Mouse (Mus musculus): ENCODE results near the gene Iqgap1. TPM values are rescaled to one million over a fixed set of nuclear protein-coding genes. Genes with fewer than 3 reads are reported as not detected.
A peak's percentile ranks its signal among the peaks of the same experiment; 100 is the strongest.

The Iqgap1 gene
- 103 TPM for polyA plus RNA-seq (2021)

DNA sequence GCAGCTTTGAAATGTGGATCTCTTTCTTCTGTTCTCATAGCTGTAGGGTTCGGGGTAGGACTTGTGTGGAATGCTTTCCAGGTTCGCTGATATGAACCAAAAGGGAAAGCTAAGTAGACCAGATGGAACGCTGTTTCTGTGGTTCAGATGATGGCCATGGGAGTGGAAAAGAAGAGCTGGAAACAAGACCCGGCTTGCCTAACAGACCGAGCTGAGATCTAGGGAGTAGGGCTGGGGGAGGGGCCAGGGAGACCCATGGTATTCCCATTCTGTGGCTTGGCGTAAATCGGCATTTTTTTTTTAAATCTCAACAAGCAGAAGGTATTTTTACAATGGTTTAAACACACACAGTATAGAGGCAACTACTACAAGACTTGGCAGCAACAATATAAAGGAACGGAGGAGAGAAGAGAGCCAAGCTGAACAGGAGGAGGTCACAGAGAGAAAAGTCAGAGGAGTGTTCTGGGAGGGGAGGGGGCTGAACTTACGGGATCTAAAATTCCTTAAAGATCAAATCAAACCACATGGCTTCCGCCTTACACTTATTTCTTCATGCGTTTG lies at the start of gene Iqgap1:
TSS of gene Iqgap1 (minus strand) at position 132 of the 561 bp plus-strand sequence.
- in situ Hi-C loops (cut with MboI; ENCODE audit: low pct_unique_long_range_greater_than_20kb): loop anchor here (25.0 kb wide), 1 partner anchor 439 kb away; the partner anchor contains the start of gene Fes
- TF ChIP-seq CTCF (IDR thresholded peaks at IDR 0.05): no peak
- DNase-seq (ENCODE audit: low read depth, low spot score) (no peak), ATAC-seq (no peak)
- ChIA-PET POLR2A (interaction anchor here (0.7 kb wide), 1 partner anchor 100 kb away, joined by 3 read pairs; no protein-coding TSS in a partner anchor), CTCF (interaction anchor here (1.1 kb wide), 1 partner anchor 45 kb away, joined by 3 read pairs; no protein-coding TSS in a partner anchor)
- H3K27me3 ChIP-seq: no peaks in the 10 kb centered on the region

DNA sequence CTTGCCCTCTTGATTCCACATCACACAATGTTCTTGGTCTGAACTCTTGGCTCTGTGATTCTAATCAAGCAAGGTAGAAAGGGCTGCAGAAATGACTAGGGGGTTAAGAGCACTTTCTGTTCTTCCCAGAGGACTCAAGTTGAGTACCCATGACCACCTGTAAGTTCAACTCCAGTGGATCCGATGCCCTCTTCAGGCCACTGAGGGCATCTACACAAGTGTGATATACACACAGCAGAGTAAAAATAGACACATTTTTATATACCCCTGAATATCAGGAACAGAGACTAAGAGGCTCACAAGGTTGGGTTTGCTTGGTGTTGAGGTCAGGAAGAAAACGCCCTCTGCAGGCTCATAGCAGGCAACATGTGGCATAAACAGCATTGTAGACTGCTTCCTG lies 47.9 kb upstream of the Iqgap1 start:
- CTCF ChIA-PET: no interaction called here
- TF ChIP-seq CTCF (IDR thresholded peaks at IDR 0.05): no peak
- POLR2A ChIA-PET: no interaction called here
- H3K27me3 ChIP-seq: no peaks in the 10 kb centered on the region
- ATAC-seq (no peak), DNase-seq (ENCODE audit: low read depth, low spot score) (no peak)
- in situ Hi-C loops (cut with MboI; ENCODE audit: low pct_unique_long_range_greater_than_20kb): no loop called here

DNA sequence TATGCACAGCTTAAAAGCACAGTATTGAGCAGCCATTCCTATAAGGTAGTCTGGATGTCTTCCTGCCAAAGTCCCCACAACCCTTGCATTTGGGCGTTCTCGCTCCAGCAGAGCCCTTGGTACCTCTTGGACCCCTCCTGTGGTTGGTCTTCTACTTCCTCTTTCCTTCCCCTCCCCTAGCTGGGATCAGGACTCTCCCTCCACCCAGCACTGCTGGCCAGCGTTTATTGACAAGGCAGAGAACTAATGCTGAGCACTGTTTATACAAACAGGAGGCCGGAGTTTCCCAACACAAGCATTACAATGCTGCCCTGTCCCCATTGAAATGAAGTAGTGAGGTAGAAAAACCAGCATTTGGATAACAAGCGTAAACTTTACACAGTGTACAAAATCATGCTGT lies 47.3 kb upstream of the Iqgap1 start:
- POLR2A ChIA-PET: no interaction called here
- no peaks in the 10 kb centered on the region for H3K27me3 ChIP-seq
- in situ Hi-C loops (cut with MboI; ENCODE audit: low pct_unique_long_range_greater_than_20kb): no loop called here
- CTCF ChIA-PET: no interaction called here
- no peak for TF ChIP-seq CTCF (IDR thresholded peaks at IDR 0.05)
- DNase-seq (ENCODE audit: low read depth, low spot score): no peak
- ATAC-seq: no peak

DNA sequence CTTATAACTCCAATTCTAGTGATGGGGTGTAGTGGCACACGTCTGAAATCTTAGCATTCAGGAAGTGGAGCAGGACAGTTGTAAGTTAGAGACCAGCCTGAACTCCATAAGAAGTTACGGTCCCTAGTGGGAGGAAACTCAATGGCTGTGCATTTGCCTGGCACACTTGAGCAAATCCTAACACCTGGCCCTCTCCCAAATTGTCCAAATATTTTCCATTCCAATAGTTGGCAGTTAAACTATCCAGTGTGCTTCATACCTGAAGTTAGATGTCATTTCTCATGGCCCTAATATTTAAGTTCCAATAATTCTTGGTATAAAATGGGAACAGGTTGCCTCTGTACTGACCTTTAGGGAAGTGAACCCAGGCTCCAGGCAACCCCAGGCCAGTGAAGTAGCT lies 42.9 kb upstream of the Iqgap1 start:
- no peaks in the 10 kb centered on the region for H3K27me3 ChIP-seq
- TF ChIP-seq CTCF (IDR thresholded peaks at IDR 0.05): no peak
- in situ Hi-C loops (cut with MboI; ENCODE audit: low pct_unique_long_range_greater_than_20kb): no loop called here
- ATAC-seq: no peak
- POLR2A ChIA-PET: interaction anchor here (0.7 to 0.9 kb wide), 2 partner anchors 19 to 175 kb away, joined by 3 read pairs; no protein-coding TSS in a partner anchor
- DNase-seq (ENCODE audit: low read depth, low spot score): no peak
- CTCF ChIA-PET: no interaction called here

DNA sequence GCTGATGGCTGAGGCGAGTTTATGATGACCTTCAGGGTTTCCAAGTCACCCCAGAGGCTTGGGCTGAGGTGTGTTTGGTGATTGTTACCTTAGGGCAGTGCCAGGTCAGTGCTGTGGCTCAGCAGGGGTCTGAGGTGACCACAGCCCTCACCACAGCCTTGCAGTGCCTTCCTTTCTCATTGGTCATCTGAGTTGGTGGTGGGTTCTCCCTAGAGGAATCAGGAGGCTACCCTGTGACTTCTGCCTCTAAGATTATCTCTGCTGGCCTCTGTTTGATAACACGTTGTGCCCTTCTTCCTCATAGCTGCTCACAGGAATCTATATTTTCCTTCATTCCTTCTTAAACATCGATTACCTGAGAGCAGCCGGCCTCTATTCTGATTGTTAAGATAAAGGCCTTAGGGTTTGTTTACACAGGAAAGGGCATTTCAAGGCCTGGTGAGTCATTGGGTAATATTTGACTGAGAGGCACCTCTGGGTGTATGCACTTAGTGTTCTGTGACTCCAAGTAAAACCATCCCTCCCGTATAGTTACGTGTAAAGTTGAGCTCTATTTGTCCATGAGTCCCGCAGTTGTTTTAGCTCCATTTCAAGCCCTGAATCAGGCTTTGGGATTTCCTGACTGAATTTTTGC lies 40.9 kb upstream of the Iqgap1 start:
- in situ Hi-C loops (cut with MboI; ENCODE audit: low pct_unique_long_range_greater_than_20kb): no loop called here
- no peaks in the 10 kb centered on the region for H3K27me3 ChIP-seq
- no peak for TF ChIP-seq CTCF (IDR thresholded peaks at IDR 0.05)
- ATAC-seq (peak; percentile 80), DNase-seq (ENCODE audit: low read depth, low spot score) (peak; percentile 80)
- POLR2A ChIA-PET: no interaction called here
- CTCF ChIA-PET: no interaction called here

DNA sequence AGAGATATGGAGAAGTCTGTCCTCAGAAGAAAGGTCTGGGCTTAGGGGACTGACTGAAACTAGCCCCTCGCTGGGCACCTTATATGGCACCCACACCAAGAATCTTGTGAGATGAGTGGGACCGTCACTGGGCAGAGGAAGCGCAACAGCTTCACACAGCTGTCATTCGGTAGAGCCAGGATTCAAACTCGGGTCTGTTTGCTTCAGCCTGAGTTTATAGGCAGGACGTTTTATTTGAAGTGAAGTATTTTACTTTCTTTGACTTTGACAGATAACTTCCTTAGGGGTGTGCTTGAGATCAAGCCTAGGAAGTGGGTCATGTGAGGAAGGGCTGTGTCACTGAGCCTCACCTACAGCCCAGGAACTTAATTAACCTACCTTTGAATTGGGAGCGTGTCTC lies 39.7 kb upstream of the Iqgap1 start:
- in situ Hi-C loops (cut with MboI; ENCODE audit: low pct_unique_long_range_greater_than_20kb): no loop called here
- ChIA-PET POLR2A (no interaction called here), CTCF (no interaction called here)
- H3K27me3 ChIP-seq: no peaks in the 10 kb centered on the region
- TF ChIP-seq CTCF (IDR thresholded peaks at IDR 0.05): no peak
- ATAC-seq (no peak), DNase-seq (ENCODE audit: low read depth, low spot score) (no peak)

DNA sequence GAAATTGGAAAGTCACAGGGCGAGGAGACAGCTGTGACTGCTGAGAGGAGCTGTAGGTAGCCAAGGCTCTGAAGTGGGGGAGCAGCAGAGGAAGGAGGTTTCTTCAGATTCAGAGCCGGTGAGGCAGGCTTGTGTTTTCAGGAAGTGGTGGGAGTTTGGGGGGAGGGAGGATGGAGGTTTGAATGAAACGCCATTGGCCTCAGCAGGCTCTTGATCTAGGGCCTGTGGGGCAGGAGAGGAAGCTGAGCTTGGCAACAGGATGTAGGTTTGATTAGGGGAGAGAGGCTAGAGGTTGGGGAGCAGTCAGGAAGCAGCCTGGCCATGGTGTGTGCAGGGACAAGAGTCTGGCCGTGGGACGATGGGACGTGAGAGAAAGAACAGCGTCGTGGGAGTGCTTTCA lies 39.1 kb upstream of the Iqgap1 start:
- in situ Hi-C loops (cut with MboI; ENCODE audit: low pct_unique_long_range_greater_than_20kb): no loop called here
- ChIA-PET POLR2A (no interaction called here), CTCF (no interaction called here)
- H3K27me3 ChIP-seq: no peaks in the 10 kb centered on the region
- TF ChIP-seq CTCF (IDR thresholded peaks at IDR 0.05): no peak
- no peak for DNase-seq (ENCODE audit: low read depth, low spot score)
- ATAC-seq: no peak

DNA sequence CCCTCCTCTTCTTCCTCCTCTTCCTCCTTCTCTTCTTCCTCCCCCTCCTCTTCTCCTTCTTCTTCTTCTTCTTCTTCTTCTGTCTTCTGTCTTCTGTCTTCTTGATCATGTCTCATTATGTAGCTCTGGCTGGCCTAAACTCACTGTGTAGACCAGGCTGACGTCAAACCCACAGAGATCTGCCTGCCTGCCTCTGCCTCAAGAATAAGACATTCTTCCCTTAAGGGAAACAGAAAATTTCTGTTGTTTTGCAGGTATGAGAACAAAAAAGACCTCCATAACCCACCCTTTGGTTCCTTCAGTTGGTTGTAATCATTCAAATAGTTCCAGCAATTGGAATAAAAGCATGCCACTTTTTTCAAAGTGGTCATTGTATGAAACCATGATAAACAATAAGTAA lies 38.4 kb upstream of the Iqgap1 start:
- ATAC-seq (no peak), DNase-seq (ENCODE audit: low read depth, low spot score) (no peak)
- in situ Hi-C loops (cut with MboI; ENCODE audit: low pct_unique_long_range_greater_than_20kb): no loop called here
- no peaks in the 10 kb centered on the region for H3K27me3 ChIP-seq
- ChIA-PET POLR2A (interaction anchor here (0.7 kb wide), 1 partner anchor 1170 kb away, joined by 11 read pairs; no protein-coding TSS in a partner anchor), CTCF (no interaction called here)
- no peak for TF ChIP-seq CTCF (IDR thresholded peaks at IDR 0.05)

DNA sequence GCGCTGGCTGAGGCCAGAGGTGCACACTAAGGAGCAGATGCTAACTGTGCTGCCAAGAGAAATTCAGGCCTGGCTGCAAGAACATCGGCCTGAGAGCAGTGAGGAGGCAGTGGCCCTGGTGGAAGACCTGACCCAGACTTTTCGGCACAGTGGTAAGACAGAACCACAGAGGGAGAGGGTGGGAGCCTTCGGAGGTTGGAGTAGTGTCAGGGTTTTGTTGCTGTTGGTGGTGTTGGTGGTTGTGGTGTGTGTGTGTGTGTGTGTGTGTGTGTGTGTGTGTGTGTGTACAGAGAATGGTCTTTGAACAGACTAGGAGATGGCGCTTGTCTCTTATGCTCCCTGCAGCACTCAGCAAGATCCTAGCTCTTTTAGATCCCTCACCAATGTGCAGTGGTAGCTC lies 37.7 kb upstream of the Iqgap1 start:
- DNase-seq (ENCODE audit: low read depth, low spot score): no peak
- ATAC-seq: no peak
- ChIA-PET CTCF (no interaction called here), POLR2A (no interaction called here)
- in situ Hi-C loops (cut with MboI; ENCODE audit: low pct_unique_long_range_greater_than_20kb): no loop called here
- no peaks in the 10 kb centered on the region for H3K27me3 ChIP-seq
- TF ChIP-seq CTCF (IDR thresholded peaks at IDR 0.05): no peak

DNA sequence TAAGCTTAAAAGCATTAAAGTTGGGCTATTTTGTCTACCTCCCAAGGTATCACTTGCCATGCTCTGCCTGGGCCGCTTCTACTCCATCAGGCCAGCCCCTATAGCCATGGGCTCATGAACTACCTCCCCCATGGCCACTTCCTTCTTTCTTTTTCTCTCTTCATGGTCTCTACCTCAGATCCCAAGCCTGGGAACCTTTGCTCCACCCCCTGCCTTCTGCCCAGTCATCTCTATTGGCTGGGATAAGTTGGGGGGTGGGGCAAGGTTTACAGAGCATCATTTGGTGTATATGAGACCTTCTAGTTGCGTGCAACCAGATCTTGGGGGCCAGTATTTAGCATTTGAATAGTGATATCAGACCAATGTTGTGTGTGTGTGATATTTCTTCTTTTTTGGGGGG lies 36.7 kb upstream of the Iqgap1 start:
- in situ Hi-C loops (cut with MboI; ENCODE audit: low pct_unique_long_range_greater_than_20kb): no loop called here
- TF ChIP-seq CTCF (IDR thresholded peaks at IDR 0.05): no peak
- H3K27me3 ChIP-seq: no peaks in the 10 kb centered on the region
- ChIA-PET POLR2A (no interaction called here), CTCF (no interaction called here)
- no peak for ATAC-seq
- no peak for DNase-seq (ENCODE audit: low read depth, low spot score)

DNA sequence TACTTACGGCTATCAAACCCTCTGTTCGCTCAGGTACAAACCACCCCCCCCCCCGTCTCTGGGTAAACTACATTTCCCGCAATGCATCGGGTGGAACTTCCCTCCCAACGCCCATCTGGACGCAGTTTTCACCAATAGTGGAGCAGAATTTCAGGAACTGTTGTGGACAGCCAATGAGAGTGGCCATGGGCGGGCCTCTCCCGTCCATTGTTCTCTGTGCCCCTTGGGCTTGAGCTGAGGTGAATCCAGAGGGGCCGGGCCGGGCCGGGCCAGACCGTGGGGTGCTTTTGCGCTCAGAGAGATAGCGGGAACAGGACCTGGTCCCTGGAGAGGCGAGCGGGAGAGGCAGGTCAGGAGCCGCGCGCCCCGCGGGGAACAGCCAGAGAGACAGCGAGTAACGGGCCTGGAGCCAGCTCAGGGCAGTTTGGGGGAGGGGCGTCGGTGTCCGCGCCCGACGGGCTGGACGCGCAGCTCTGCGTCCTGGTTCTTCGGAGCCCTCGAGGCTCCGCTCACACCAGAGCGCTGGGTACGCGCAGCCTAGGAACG lies 35.0 kb upstream of the Iqgap1 start, which contains the start of gene Zscan2:
TSS of gene Zscan2 (plus strand) at position 192 of the 546 bp plus-strand sequence.
- ChIA-PET POLR2A (interaction anchor here (0.9 kb wide), 1 partner anchor 41 kb away, joined by 3 read pairs; the partner anchor contains the start of gene Wdr73), CTCF (interaction anchor here (0.6 to 1.2 kb wide), 5 partner anchors 19 to 294 kb away, joined by 3 to 5 read pairs (median 3); no protein-coding TSS in a partner anchor)
- DNase-seq (ENCODE audit: low read depth, low spot score): peak; percentile 79
- ATAC-seq: peak; percentile 96
- H3K27me3 ChIP-seq: no peaks in the 10 kb centered on the region
- no peak for TF ChIP-seq CTCF (IDR thresholded peaks at IDR 0.05)
- in situ Hi-C loops (cut with MboI; ENCODE audit: low pct_unique_long_range_greater_than_20kb): no loop called here
